Mouse (Mus musculus): ENCODE measurements around the gene Nrap. TPM values are rescaled to one million over a fixed set of nuclear protein-coding genes. Genes with fewer than 3 reads are reported as not detected.

Nrap gene
- polyA plus RNA-seq, 1 experiment, result 1.4 TPM

DNA sequence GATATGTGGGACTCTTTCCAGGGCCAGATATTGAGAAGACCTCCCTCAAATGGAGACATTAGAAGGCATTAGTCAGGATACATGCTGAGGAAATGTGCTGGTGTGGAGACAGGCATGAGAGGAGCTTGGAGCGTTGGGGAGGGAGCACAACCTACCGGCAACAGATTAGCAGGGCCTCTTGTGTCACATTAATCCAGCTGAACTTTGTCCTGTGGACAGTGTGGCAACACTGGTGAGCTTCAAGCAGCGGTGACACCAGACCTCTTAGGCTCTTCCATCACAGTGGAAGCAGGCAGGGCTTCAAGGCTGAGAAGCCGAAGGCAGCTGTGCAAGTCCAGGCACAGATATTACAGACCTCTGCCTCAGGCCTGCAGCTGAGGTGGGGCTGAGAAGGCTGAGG, 111.9 kb downstream of the Nrap start:
- DNase-seq (ENCODE audit: low read depth, low spot score), result no peak
- WGBS, result 43% methylated on average over 4 of the region's 4 CpGs

GRCm38 (mm10) chr19:56277140-56277804, 112.6 kb downstream of the Nrap start:
- no peak for DNase-seq (ENCODE audit: low read depth, low spot score)
- WGBS, result 69% methylated on average over 3 of the region's 3 CpGs

DNA sequence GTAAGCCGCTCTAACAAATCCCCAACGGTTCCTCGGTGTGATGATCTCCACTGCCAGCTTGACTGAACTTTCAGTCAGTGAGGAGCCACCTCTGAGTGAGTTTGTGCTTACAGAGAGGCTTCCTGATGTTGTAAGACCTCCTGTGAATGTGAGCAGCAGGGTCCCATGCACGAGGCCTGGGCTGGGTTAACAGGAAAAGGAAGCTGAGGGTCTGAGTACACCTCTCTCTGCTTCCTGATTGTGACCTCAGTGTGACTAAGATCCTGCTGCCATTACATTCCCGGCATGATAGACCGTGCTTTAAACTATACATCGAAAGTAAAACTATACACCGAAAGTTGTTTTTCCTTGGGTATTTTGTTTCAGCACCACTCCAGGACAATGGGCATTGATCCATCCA, 117.8 kb downstream of the Nrap start:
- no peak for DNase-seq (ENCODE audit: low read depth, low spot score)
- 75% methylated on average over 8 of the region's 8 CpGs for WGBS

Other genes with a start within 250 kb of the Nrap start
- 23.9 and 28.2 TPM in 2 replicates for gene Habp2, start 102.9 kb downstream of the Nrap start, polyA plus RNA-seq (2012; rRNA removed)
- 126 and 190 TPM in 2 replicates for gene Casp7, start 7.1 kb upstream of the Nrap start, polyA plus RNA-seq (2012; rRNA removed)
- gene Plekhs1, start 71.6 kb upstream of the Nrap start, polyA plus RNA-seq (2012; rRNA removed), result 0.43 TPM in 2 replicates
- gene Dclre1a, start 158.2 kb upstream of the Nrap start, polyA plus RNA-seq (2012; rRNA removed), result 4.4 and 5.4 TPM in 2 replicates
- gene Nhlrc2, start 158.2 kb upstream of the Nrap start, polyA plus RNA-seq (2012; rRNA removed), result 6.7 and 10.0 TPM in 2 replicates

All from large intestine, adult 2 months (tissue).